Mouse (Mus musculus): ENCODE measurements at regions not wholly inside any gene's neighbourhood (a gene's known extent, or its start where the extent isn't known, plus 50 kb on each side); places are given as distances from the start of the nearest gene placed in this dataset.

GRCm38 (mm10) chr17:83276000-83276891, 61.2 kb downstream of the Pkdcc start:
- DNase-seq = peak; percentile 78

GRCm38 (mm10) chr17:83277117-83277947, 62.2 kb downstream of the Pkdcc start:
- DNase-seq = peak; percentile 67

DNA sequence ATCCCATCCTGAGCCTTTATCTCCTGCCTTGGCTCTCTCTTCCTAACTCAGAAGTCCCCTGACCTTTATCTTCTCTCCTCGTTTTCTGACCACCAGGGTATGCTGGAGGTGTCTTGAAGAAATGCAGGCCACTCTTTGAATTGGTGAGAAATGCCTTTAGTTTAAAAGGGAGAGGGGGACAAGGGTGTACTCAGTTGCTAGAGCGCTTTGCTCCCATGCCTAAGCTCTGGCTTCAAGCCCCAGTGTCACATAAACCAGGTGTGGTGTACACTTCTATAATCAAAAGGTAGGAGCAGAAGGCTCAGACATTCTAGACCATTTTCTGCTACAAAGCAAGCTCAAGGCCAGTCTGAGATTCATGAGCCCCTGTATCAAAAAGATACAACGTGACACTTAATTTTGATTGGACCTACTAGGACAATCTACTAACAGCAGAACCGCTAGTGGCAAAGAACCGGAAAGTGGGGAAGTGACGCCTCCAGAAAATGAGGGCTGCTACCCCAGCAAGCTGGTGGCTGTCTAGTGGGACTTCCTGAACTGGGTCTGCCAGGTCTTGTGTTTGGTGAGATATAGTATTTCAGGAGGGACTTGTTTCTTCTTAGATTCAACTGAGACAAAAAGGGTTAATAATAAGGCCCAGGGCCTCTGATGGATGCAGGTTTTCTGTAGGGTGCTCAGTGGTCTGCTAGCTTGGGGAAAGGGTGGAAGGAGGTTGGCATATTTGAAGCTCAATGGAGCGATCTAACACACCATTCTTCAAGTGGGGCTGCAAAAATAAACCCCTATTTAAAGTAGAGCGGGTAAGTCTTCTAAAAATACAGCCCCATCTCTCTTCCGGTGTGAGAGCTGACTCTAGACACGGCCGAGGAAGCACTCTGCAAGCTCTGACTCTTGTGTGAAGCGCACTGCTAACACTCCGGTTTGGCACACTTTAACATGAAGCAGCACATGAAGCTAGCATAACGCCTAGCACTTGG, 63.1 kb downstream of the Pkdcc start:
- DNase-seq = no peak

DNA sequence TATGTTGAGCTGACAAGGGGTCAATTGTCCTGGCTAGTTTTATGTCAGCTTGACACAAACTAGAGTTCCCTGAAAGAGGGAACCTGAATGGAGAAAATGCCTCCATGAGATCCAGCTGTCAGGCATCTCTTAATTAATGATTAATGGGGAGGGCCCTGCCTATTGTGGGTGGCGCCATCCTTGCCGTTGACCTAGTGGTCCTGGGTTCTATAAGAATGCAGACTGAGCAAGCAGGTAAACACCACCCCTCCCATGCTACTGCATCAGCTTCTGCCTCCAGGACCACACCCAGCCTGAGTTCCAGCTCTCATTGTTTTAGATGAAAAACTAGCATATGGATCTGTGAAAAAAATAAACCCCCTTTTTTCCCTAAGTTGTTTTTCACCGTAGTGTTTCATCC, 67.4 kb upstream of the Eml4 start:
- no peak for DNase-seq

DNA sequence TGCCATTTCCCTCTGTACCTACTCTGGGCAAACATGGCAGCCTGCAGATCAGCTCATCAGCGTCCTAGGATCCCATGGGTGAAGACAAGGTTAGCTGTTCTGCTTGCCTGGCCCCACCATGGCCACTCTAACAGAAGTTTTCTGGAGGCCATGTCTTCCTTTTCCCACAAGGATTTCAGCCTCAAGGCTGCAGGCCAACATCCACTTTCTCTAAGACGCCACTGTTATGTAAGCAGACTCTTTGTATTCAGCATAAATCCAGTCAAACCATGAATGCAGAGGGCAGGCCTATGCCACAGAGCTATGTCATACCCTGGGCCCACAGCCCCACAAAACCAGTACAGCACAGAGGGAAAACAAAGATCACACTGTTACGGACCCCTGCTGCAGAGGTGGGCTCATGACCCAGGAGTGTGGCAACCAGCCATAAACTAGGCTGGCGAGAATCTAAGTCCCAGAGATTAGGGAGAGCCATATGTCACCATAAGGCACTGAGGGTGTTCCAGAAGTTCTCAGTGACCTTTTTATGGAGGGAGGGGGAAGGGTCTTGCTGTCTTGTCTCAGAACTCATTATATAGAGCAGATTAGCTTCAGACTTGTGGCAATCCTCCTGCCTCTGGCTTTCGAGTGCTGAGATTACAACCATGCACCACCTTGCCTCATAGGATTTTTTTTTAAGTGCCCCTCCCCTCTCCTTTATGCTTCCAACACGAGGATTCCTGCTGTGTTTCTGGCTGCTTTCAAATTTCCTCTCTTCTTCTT, 63.2 kb upstream of the Eml4 start:
- no peak for DNase-seq

DNA sequence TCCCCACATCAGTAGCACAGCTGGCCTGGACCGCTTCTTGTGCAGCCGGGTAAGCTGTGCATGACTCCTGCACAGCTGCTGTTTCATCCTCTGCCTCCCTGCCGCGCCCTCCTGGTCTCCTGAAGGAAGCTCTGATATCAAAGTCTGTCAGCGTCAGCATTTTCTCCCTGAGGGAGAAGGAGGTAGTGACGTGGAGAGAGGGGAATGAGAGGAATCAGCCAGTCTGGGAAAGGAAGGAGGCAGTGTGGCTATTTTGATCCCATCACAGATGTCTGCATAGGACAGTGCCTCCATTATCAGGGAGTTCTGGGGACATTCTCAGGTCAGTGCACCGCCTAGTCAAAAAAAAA, 62.6 kb upstream of the Eml4 start:
- DNase-seq = no peak

DNA sequence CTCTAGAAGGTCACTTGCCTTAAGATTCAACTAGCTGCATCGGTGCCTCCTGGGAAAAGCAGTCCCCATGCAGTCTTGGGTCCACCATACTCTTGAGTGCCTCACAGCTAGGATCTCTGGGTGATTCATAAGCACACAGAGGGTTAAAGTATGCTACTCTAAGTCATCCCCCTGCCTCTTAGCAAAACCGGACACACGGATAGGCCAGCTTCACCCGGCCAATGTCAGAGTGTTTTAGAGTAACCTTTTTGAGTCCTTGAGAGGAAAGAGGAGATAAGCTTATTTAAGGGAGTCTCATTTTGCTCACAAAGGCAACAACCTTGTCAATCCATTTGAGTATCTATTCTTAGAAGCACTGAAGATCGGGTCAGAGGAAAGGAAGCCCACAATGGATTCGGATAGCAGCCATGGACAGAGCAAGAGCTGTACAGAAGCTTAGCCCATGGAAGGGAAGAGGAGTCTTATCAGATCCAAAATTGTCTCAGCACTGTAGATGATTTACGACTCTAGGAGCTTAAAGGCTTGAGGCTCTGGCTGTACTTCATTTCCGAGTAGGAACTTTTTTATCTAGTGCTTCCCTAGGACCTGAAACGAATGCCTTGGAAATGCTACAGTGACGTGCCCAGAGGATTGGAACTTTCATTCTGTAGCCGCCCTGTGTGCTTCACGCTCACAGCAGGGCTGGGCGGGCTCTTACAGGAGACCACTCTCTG, 55.0 kb upstream of the Eml4 start:
- DNase-seq = no peak

DNA sequence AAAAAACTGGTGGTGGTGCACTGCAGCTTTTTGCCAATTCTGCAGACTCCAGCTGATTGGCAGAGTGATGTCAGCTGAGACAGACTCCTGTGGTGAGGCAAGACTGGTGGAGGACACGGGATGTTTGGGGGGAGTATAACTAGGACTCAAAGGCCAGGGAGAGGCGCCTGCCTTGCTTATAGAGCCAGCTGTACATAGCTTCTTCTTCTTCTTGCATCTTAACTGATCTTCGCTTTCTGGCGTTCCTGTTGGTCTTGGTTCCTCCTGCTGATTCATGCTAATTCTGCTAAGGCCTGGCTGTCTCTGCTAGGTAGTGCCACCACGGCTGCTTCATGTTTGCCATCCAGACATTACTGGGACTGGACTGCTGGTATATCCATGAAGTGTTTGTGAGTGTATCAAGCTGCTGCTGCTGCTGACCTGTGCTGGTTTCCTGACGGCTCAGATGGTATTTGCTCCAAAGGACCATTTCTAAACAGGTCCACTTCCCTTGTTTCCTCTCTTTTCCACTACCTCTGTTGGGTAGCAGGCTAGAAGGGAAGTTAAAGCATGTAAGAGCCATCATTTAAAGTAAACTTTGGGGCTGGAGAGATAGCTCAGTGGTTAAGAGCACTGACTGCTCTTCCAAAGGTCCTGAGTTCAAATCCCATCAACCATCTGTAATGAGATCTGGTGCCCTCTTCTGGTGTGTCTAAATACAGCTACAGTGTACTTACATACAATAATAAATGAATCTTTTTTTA, 53.2 kb upstream of the Eml4 start:
- DNase-seq = no peak
